Mouse (Mus musculus) ovary, postnatal 10 days (tissue): ENCODE measurements around the gene Hmga1.

ENCODE experiments used
- DNase-seq: peaks from one replicate; pipeline ENCODE4 v3.0.0; 2022; ENCODE audit warnings: low spot score

Gene Hmga1

DNA sequence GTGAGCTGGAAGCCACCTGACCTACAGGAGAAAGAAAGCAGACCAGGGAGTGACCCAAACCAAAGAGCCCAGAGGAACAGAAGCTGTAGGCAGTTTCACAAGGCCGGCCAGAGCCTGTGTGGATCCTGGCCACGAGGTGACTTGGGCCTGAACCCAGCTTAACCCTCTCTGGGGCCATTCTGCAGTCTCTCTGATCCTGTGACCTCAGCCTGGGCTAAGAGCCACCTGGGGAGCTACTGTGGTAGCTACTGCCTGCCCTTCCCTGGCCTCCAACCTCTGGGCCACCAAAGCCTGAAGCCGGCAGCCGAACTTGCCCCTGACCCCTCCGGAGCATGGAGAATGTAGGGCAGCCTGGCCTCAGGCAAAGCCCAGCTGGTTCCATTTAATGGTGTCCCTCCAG, 27.5 kb upstream of the Hmga1 start:
- no peak for DNase-seq

- no peak for DNase-seq
These were observed 24.2 kb upstream of the Hmga1 start for GRCm38 (mm10) chr17:27532095-27532494.

DNA sequence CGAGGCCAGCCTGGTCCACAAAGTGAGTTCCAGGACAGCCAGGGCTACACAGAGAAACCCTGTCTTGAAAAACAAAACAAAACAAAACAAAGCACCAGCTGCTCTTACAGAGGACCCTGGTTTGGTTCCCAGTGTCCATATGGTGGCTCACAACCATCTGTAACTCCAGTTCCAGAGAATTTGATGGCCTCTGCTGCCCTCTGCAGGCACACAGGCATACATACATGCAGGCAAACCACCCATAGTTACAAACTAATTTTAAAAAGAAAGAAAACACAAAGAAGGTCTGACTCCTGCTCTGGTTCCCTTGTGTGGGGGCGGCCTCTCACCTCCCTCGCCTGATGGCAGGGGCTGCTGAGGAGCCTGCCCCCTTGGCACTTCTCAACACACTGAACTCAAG, 22.9 kb upstream of the Hmga1 start:
- no peak for DNase-seq

DNA sequence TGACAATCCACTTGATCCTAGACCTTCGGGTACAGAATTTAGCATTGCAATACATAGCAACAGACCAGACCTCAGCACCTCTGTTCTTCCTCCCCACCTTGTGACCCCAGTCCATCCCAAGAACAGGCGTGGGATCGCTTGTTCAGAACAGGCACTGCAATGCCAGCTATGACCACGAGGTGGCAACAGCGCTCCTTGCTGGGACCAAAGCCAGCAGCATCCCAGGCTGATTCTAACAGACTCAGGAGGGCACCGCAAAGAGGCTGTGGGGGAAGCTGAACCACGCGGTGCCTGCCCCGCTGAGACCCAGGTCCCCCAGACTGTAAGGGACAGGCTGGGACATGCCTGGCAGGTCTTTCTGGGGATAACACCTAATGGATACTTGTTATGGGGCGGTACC, 21.6 kb upstream of the Hmga1 start:
- DNase-seq = peak; percentile 86

- DNase-seq = no peak
These were observed 15.0 kb upstream of the Hmga1 start for GRCm38 (mm10) chr17:27541261-27541660.

DNA sequence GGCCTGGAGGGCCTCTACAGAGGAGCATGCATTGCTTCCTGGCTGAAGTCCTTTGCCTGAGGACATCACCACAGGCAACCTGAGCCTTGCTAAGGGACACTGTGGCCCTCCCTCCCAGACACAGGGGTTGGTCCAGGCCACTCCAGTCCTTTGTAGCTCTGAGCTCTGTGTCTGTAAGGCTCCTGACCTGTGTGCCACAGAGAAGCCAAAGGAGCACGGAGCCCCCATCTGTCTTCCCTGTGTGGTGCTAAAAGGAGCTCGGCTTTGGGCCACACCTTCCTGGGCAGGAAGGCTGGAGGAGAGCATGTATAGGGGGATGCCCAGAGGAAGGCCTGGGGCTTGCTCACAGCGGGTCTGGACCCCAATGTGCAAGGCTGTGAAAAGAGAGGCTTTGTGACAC, 14.3 kb upstream of the Hmga1 start:
- no peak for DNase-seq

GRCm38 (mm10) chr17:27544551-27544950, 11.7 kb upstream of the Hmga1 start:
- no peak for DNase-seq

GRCm38 (mm10) chr17:27545991-27546390, 10.3 kb upstream of the Hmga1 start:
- no peak for DNase-seq

GRCm38 (mm10) chr17:27546574-27547085, 9.7 kb upstream of the Hmga1 start:
- DNase-seq = no peak

DNA sequence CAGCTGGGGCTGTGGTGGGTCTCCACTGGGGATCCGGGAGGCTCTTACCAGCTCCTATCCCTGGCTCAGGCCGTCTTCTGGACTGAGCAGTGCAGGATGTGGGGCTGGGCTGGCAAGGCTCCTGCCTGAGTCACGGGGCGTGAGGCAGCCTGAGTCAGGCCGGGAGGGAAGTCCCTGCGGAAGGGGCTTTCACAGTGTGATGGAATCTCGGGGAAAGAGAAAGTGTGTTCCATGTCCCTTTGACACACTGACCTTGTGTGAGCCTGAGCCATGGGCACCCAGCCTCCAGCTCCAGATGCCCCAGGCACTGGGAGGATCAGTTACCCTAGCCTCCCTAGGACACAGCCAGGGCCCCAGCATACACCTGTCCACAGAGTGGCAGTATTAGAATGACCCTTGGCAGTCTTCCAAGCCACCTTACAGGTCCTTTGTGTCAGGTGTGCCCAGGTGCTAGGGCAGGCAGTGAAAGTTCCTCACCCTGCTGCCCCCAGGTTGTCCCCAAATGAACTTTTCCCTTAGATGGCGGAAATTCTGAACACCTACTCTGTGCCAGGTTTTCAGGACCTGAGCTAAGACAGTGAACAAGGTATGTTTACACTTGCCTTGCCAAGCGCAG, 8.9 kb upstream of the Hmga1 start:
- DNase-seq = no peak

GRCm38 (mm10) chr17:27549234-27549633, 7.1 kb upstream of the Hmga1 start:
- no peak for DNase-seq

DNA sequence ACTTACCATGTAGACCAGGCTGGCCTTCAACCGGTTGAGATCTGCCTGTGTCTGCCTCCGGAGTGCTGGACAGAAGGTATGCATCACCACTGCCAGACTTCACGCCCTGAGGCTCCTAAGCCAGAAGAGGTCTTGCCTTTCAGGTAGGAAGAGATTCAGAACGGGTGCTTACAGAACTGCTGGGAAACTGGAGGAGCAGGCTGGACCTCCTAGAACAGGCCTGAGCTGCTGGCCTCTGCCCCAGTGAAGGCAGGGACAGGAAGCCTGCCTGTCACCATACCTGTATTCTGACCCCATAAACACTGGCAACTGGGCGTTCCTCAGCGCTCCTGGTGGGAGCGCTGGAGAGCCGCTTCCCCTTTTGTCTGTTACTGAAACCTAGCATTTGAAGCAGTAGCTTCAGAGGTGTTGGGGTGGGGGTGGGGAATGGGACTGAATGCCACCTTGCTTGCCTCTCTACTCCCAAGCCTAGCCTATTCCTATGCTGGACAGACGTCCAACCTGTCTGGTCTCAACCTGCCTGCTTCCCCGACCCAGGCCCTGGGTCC, 4.8 kb upstream of the Hmga1 start:
- no peak for DNase-seq

GRCm38 (mm10) chr17:27552215-27553201, 3.8 kb upstream of the Hmga1 start:
- DNase-seq = no peak

DNA sequence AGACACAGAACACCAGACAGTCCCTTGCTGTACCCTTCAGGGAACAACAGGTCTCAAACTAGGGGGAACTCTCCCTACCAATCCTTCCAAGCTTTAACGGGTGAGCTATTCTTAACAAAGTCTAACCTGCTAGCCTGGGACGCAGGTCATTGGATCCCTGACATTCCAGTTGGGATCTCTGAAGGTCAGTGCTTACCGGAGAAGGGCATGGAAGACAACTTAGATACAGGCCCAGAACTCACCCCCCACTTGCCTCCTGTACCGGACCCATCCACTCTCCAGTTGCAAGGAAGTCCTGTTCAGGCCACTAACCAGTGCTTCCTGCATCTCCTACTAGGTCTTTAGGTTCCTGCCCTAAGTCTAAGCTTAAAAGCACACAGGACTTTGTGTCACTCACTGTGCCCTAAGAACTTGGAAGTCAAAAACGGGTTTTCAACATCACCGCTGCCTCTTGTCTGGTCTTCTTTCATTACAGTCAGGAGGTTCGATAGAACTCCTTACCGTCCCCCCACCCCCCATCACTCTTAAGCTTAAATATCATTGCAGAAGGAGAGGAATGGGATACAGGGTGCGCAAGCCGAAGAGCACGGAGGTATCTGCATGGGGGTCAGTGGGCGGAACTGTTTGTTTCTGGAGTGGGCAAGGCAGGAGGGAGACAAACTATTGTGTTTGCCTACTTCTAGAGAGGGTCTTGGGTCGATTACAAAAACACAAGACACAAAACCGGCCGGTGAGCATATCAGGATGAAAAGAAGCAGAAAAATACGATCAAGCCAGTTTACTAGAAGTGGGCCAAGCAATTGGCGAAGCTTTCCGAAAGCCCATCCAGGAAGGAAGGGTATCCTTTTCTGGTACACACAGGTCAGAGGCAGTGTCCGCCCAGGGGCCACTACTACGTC, 2.0 kb upstream of the Hmga1 start:
- DNase-seq = no peak

- DNase-seq = no peak
These were observed 1.2 kb upstream of the Hmga1 start for GRCm38 (mm10) chr17:27555075-27555511.

DNA sequence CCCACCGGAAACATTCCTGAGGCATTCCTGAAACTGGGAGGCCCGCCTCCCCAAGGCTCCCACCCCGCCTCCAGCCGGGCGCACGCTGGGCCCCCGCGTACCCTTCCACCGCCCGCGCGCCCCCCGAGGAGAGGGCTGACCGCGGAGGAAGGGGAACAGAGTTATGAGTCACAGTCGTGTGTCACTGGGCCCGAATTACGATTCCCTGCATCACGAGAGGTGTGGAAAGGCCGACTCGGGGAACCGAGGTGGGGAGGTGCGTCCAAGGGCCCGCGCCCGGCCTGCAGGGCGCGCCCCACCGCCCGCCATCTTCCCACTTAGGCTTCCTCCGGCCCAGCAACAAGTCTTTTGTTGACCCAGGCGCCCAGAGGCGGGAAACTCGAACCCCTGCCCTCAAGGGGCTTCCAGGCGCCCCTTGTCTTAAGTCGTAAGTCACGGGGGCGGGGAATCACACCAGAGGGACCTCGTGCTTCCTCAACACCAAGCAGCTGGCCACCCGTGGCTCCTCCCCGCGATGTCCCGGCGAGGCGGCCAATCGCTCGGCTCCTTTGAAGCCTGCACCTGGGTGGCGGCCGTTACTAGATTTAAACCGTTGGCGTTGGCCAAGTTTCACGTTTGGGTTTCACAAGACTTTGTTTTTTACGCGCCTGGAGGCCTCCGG, 655 bp upstream of the Hmga1 start:
- DNase-seq = no peak

GRCm38 (mm10) chr17:27557181-27557926, 1.1 kb downstream of the Hmga1 start:
- no peak for DNase-seq

GRCm38 (mm10) chr17:27557927-27558661, 1.8 kb downstream of the Hmga1 start:
- DNase-seq = no peak

DNA sequence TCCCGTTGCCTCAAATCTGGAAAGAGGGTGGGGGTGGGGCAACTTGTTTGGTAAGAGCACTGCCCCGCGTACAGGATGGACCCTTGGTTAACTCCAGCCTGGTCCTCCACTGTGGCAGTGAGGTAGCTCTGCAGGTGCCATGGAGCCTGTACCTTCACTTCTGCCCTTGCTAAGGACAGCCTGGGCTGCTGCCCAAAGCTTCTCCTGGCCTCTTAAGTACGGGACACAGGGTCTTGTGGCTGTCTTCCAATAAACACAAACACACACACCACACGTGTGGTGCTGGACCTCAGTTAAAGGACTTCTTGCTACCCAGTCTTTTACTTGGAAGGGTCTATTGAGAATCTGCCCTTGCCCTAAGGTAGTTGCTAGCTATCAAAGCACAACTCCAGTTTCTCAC, 2.5 kb downstream of the Hmga1 start:
- no peak for DNase-seq

GRCm38 (mm10) chr17:27559596-27559995, 3.3 kb downstream of the Hmga1 start:
- no peak for DNase-seq
